Mouse (Mus musculus) brain, embryonic 14.5 days (tissue): ENCODE data around the gene Sh2d4b.
A peak's percentile ranks its signal among the peaks of the same experiment; 100 is the strongest.

ENCODE experiments used
- CTCF ChIP-seq: fragments of 200-500 bp; IDR thresholded peaks from 2 replicates; pipeline ENCODE4 v1.5.1; 2012; ENCODE audit warnings: inconsistent platforms, mild to moderate bottlenecking, moderate library complexity, borderline replicate concordance; ENCODE audit not compliant: insufficient read depth, insufficient read length; ENCODE audit errors: extremely low read depth
- POLR2A ChIP-seq: fragments of 200-500 bp; IDR thresholded peaks from 2 replicates; pipeline ENCODE4 v1.6.1; 2012; ENCODE audit warnings: mild to moderate bottlenecking, inconsistent platforms, borderline replicate concordance; ENCODE audit not compliant: poor library complexity, insufficient read depth, insufficient read length, severe bottlenecking; ENCODE audit errors: extremely low read depth

- TF ChIP-seq CTCF: peak; percentile 97
- no peak for TF ChIP-seq POLR2A
Observed at GRCm38 (mm10) chr14:40917632-40918031, 24.6 kb upstream of the Sh2d4b start.
